Mouse (Mus musculus): ENCODE measurements around the gene Pck2. TPM values are rescaled to one million over a fixed set of nuclear protein-coding genes. Genes with fewer than 3 reads are reported as not detected.

Gene Pck2
- polyA plus RNA-seq, 1 experiment, result 252 TPM

DNA sequence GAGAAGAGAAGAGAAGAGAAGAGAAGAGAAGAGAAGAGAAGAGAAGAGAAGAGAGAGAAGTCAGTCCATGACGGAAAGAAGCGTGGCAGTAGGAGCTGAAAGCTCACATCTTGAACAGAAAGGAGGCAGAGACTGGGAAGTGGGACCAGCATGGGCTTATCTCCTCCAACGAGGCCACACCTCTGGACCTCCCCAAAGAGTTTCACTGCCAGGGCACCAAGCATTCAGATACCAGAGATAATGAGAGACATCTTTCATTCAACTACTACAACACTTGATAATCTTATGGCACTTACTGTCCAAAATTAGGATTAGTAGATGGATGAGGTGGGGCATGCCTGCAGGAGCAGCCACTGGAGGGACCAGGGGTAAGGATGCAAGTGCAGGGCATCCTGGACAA, 15.7 kb downstream of the Pck2 start:
- H3K79me2 ChIP-seq (ENCODE audit: control insufficient read depth, insufficient read depth), result no peaks in the 10 kb centered on the region
- H3ac ChIP-seq (ENCODE audit: control insufficient read depth, insufficient read length), result no peak overlapping the region
- H3K36me3 ChIP-seq (ENCODE audit: control insufficient read depth, insufficient read depth), result no peaks in the 10 kb centered on the region
- H3K4me2 ChIP-seq (ENCODE audit: low read depth), result no peak overlapping the region
- no peak for TF ChIP-seq MYOG (IDR thresholded peaks at IDR 0.05; ENCODE audit: control insufficient read depth in 1 of 3, insufficient read depth in 1 of 3, insufficient read length in 2 of 3, low read depth in 2 of 3)
- TF ChIP-seq POLR2A (IDR thresholded peaks at IDR 0.05; ENCODE audit: insufficient read length, low read depth), result no peak
- no peak for TF ChIP-seq TCF12 (IDR thresholded peaks at IDR 0.05; ENCODE audit: insufficient read depth, poor library complexity, severe bottlenecking)
- no peak for TF ChIP-seq MYOD1 (IDR thresholded peaks at IDR 0.05; ENCODE audit: control insufficient read depth in 1 of 3, insufficient read length in 2 of 3, low read depth in 2 of 3)
- TF ChIP-seq CEBPB (IDR thresholded peaks at IDR 0.05; ENCODE audit: insufficient read depth, poor library complexity, severe bottlenecking), result no peak
- TF ChIP-seq SRF (IDR thresholded peaks at IDR 0.05; ENCODE audit: control insufficient read depth, insufficient read length, low read depth), result no peak
- no peaks in the 10 kb centered on the region for H3K27me3 ChIP-seq (ENCODE audit: control insufficient read depth, insufficient read depth, insufficient read length)
- H3K4me3 ChIP-seq, result no peak overlapping the region

DNA sequence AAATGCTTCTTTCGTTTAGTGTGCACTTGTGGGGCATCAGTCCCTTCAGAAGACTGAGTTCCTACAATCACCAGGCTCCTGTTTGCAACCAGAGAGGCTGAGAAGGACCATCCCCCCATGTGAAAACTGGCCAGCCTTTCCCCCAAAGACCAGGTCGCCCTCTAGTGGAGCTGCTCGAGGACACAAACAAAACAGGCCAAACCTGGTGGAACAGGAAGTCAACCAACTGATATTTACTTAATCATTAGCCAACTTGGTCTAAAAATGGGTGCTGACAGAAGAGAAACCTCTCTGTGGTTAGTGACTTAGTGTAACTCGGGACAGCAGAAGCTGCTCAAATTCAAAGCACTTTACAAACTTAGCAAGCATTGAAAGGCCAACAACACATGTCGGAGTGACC, 16.9 kb downstream of the Pck2 start:
- H3K4me2 ChIP-seq (ENCODE audit: low read depth), result no peak overlapping the region
- H3ac ChIP-seq (ENCODE audit: control insufficient read depth, insufficient read length), result no peak overlapping the region
- no peaks in the 10 kb centered on the region for H3K27me3 ChIP-seq (ENCODE audit: control insufficient read depth, insufficient read depth, insufficient read length)
- H3K79me2 ChIP-seq (ENCODE audit: control insufficient read depth, insufficient read depth), result no peaks in the 10 kb centered on the region
- H3K4me3 ChIP-seq, result no peak overlapping the region
- no peak for TF ChIP-seq POLR2AphosphoS2 (IDR thresholded peaks at IDR 0.05; ENCODE audit: insufficient read length, low read depth)
- TF ChIP-seq MYOG (IDR thresholded peaks at IDR 0.05; ENCODE audit: control insufficient read depth in 1 of 3, insufficient read depth in 1 of 3, insufficient read length in 2 of 3, low read depth in 2 of 3), result no peak
- no peaks in the 10 kb centered on the region for H3K36me3 ChIP-seq (ENCODE audit: control insufficient read depth, insufficient read depth)

DNA sequence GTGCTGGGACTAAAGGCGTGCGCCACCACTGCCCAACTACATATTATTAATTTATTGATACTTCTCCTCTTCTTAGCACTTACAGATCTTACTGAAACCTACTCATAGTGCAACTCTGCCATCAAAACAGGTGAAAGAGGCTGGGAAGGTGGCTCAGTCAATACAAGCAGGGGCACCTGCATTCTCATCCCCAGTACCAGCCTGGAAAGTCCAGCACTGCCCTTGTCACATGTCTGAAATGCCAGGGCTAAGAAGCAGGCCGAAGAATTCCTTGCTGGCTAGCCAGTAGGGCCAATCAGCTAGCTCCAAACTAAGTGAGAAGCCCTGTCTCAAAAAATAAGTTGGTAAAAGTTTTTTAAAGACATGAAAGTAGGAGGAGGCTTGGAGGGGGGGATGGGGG, 17.5 kb downstream of the Pck2 start:
- no peaks in the 10 kb centered on the region for H3K79me2 ChIP-seq (ENCODE audit: control insufficient read depth, insufficient read depth)
- TF ChIP-seq TCF12 (IDR thresholded peaks at IDR 0.05; ENCODE audit: insufficient read depth, poor library complexity, severe bottlenecking), result no peak

DNA sequence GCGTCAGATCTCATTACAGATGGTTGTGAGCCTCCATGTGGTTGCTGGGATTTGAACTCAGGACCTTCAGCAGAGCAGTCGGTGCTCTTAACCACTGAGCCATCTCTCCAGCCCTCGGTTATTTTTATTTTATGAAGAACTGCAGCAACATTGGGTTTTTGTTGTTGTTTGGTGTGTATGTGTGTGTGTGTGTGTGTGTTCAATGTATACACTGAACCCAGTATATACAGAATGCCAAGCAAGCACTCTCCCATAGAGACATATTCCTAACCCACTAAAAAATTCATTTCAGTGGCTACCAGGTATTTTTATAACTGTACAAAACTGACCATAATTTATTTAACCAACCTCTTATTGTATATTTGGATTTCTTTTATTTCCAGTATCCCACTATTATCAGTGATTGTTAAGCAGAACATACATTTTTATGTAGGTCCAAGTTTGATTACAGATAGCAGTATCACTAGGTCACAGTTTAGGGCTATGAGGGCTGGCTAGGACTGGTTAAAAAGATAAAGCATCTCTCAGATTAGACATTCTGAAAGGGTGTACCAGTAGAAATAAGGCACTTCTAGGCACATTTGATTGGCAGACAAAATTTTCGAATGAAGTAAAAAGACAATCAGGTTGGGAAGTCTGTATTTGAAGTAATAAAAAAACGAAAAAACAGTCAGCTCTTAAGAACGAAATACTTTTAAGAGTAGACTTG, 18.8 kb downstream of the Pck2 start:
- H3K79me2 ChIP-seq (ENCODE audit: control insufficient read depth, insufficient read depth), result no peaks in the 10 kb centered on the region
- peak overlapping the region; percentile 96 for H3K4me2 ChIP-seq (ENCODE audit: low read depth)
- no peaks in the 10 kb centered on the region for H3K27me3 ChIP-seq (ENCODE audit: control insufficient read depth, insufficient read depth, insufficient read length)
- peak overlapping the region; percentile 55 for H3ac ChIP-seq (ENCODE audit: control insufficient read depth, insufficient read length)
- peaks cover 6% of the 10 kb centered on the region for H3K36me3 ChIP-seq (ENCODE audit: control insufficient read depth, insufficient read depth)
- H3K4me3 ChIP-seq, result peak overlapping the region; percentile 95
- TF ChIP-seq MAX (IDR thresholded peaks at IDR 0.05; ENCODE audit: low read depth) (no peak), POLR2AphosphoS2 (IDR thresholded peaks at IDR 0.05; ENCODE audit: insufficient read length, low read depth) (no peak), TCF12 (IDR thresholded peaks at IDR 0.05; ENCODE audit: insufficient read depth, poor library complexity, severe bottlenecking) (no peak), MYOD1 (IDR thresholded peaks at IDR 0.05; ENCODE audit: control insufficient read depth in 1 of 3, insufficient read length in 2 of 3, low read depth in 2 of 3) (no peak), SRF (IDR thresholded peaks at IDR 0.05; ENCODE audit: control insufficient read depth, insufficient read length, low read depth) (no peak), REST (IDR thresholded peaks at IDR 0.05; ENCODE audit: insufficient read depth, insufficient read length) (no peak), MYOG (IDR thresholded peaks at IDR 0.05; ENCODE audit: control insufficient read depth in 1 of 3, insufficient read depth in 1 of 3, insufficient read length in 2 of 3, low read depth in 2 of 3) (no peak), CEBPB (IDR thresholded peaks at IDR 0.05; ENCODE audit: insufficient read depth, poor library complexity, severe bottlenecking) (no peak), POLR2A (IDR thresholded peaks at IDR 0.05; ENCODE audit: insufficient read length, low read depth) (no peak), USF1 (IDR thresholded peaks at IDR 0.05; ENCODE audit: low read depth) (no peak), TCF3 (IDR thresholded peaks at IDR 0.05; ENCODE audit: insufficient read length, low read depth) (no peak), E2F4 (IDR thresholded peaks at IDR 0.05; ENCODE audit: insufficient read depth) (no peak)

More for the DNA sequence above, 17.5 kb downstream of the Pck2 start:
- no peak overlapping the region for H3ac ChIP-seq (ENCODE audit: control insufficient read depth, insufficient read length)
- no peaks in the 10 kb centered on the region for H3K36me3 ChIP-seq (ENCODE audit: control insufficient read depth, insufficient read depth)
- no peak overlapping the region for H3K4me3 ChIP-seq
- H3K4me2 ChIP-seq (ENCODE audit: low read depth), result no peak overlapping the region
- no peaks in the 10 kb centered on the region for H3K27me3 ChIP-seq (ENCODE audit: control insufficient read depth, insufficient read depth, insufficient read length)

DNA sequence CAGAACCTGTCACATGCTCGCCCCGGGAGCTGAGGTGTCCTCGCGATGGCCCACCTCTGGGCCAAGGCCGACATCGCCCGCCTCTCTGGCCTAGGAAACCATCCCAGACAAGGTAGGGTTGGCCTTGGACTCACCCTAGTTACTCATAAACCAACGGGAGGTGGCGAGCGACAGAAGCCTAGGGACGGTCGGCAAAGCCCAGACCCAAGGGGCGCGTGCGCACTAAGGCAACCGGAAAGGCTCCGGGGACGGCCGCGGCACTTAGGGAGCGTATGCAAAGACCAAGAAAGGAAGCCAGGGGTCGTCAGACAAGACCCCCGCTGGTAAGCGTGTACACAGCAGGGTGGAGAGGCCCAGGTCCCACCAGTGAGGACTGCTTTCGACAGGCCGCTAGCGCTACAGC, 19.7 kb downstream of the Pck2 start, which contains the start of gene Dcaf11:
Dcaf11 (plus strand) TSS at position 208 of the 403 bp plus-strand sequence.
- peak within 1 kb of the TSS; percentile 55 for H3ac ChIP-seq (ENCODE audit: control insufficient read depth, insufficient read length)
- H3K27me3 ChIP-seq (ENCODE audit: control insufficient read depth, insufficient read depth, insufficient read length), result no peaks in the 10 kb centered on the region
- TF ChIP-seq E2F4 (IDR thresholded peaks at IDR 0.05; ENCODE audit: insufficient read depth) (no peak), TCF12 (IDR thresholded peaks at IDR 0.05; ENCODE audit: insufficient read depth, poor library complexity, severe bottlenecking) (no peak), POLR2A (IDR thresholded peaks at IDR 0.05; ENCODE audit: insufficient read length, low read depth) (peak; percentile 57), SRF (IDR thresholded peaks at IDR 0.05; ENCODE audit: control insufficient read depth, insufficient read length, low read depth) (no peak), TCF3 (IDR thresholded peaks at IDR 0.05; ENCODE audit: insufficient read length, low read depth) (no peak)
- H3K4me2 ChIP-seq (ENCODE audit: low read depth), result peak within 1 kb of the TSS; percentile 96
- H3K4me3 ChIP-seq, result peak within 1 kb of the TSS; percentile 95
- no peaks in the 10 kb centered on the region for H3K79me2 ChIP-seq (ENCODE audit: control insufficient read depth, insufficient read depth)
- peaks cover 6% of the 10 kb centered on the region for H3K36me3 ChIP-seq (ENCODE audit: control insufficient read depth, insufficient read depth)

Data from myocyte (in vitro differentiated cells).